Comparison of ENCODE assay signal across 8 mouse cellular contexts in the genomic region with DNA sequence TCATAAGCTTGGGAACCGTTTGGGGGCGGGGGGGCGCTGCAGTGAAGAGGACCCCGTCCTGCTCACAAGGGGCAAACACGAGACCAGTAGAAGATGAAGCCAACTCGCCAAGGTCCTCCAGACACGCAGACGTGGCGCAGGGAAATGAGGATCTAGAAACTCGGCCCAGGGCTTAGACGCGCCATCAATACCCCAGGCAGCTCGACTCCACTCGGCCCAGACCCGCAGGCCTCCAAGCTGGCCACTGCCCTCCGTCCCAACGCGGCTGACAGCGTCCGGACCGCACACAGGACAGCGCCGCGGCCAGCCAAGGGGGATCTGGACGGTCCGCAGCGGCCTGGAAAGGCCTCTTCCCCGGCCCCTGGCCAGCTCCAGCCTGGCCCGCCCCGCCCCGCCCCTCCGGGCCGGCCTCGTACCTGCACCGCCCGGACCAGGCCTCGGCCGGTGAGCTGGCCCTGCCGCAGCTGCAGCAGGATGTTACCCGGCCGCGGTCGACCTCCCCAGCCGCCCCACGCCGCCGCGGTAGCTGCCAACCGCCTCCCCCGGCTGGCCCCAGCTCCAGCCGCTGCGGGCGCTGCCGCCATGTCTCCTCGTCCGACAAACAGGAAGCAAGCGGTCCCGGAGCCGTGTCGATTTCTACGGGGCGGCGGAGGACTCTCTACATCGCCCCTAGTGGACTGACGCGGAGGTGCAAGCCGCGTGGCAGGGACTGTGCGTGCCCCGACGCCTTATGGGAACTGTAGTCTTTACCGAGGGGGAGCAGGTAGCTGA. TPM values are rescaled to one million over a fixed set of nuclear protein-coding genes. Genes with fewer than 3 reads are reported as not detected.
DNase-seq lines count a peak whose midpoint lies in the region; ATAC-seq lines count a peak whose summit lies in the region.

Trpc4ap (minus strand) TSS at position 662 of the 771 bp plus-strand sequence.

- H3K4me2 ChIP-seq in heart, embryonic 13.5 days: peak within 1 kb of the TSS; percentile 86
- peak within 1 kb of the TSS; percentile 88 for H3K4me2 ChIP-seq in liver, embryonic 12.5 days
- peak within 1 kb of the TSS; percentile 52 for H3K4me2 ChIP-seq in stomach, embryonic 15.5 days

- WGBS in heart, embryonic 13.5 days: under 1% methylated on average over 62 of the region's 72 CpGs
- under 1% methylated on average over 72 of the region's 72 CpGs for WGBS in liver, embryonic 12.5 days (ENCODE audit: insufficient replicate concordance)
- WGBS in stomach, embryonic 15.5 days: under 1% methylated on average over 69 of the region's 72 CpGs

- peak within 1 kb of the TSS; percentile 91 for H3K9ac ChIP-seq in heart, embryonic 13.5 days
- H3K9ac ChIP-seq in liver, embryonic 12.5 days: peak within 1 kb of the TSS; percentile 91
- H3K9ac ChIP-seq in stomach, embryonic 15.5 days: peak within 1 kb of the TSS; percentile 87

- peak within 1 kb of the TSS; percentile 88 for H3K27ac ChIP-seq in heart, embryonic 13.5 days (replicated peaks)
- peak within 1 kb of the TSS; percentile 84 for H3K27ac ChIP-seq in liver, embryonic 12.5 days
- H3K27ac ChIP-seq in stomach, embryonic 15.5 days: peak within 1 kb of the TSS; percentile 88

- no peaks in the 10 kb centered on the region for H3K27me3 ChIP-seq in heart, embryonic 13.5 days (replicated peaks)
- H3K27me3 ChIP-seq in liver, embryonic 12.5 days (replicated peaks): no peaks in the 10 kb centered on the region
- no peaks in the 10 kb centered on the region for H3K27me3 ChIP-seq in stomach, embryonic 15.5 days (replicated peaks)

- H3K9me3 ChIP-seq in heart, embryonic 13.5 days: no peaks in the 10 kb centered on the region
- H3K9me3 ChIP-seq in liver, embryonic 12.5 days (replicated peaks): no peaks in the 10 kb centered on the region
- H3K9me3 ChIP-seq in stomach, embryonic 15.5 days: no peaks in the 10 kb centered on the region

- H3K4me3 ChIP-seq in heart, embryonic 13.5 days: peak within 1 kb of the TSS; percentile 94
- peak within 1 kb of the TSS; percentile 83 for H3K4me3 ChIP-seq in liver, embryonic 12.5 days
- H3K4me3 ChIP-seq in stomach, embryonic 15.5 days (replicated peaks): peak within 1 kb of the TSS; percentile 96

- ATAC-seq in erythroid progenitor cell, adult 5-6 weeks (replicated peaks; ENCODE audit: low FRiP score, poor library complexity, severe bottlenecking): peak; percentile 96
- peak; percentile 96 for ATAC-seq in heart, embryonic 13.5 days (ENCODE audit: extremely low read depth, insufficient number of reproducible peaks, low FRiP score, low TSS enrichment)
- ATAC-seq in liver, embryonic 12.5 days: peak; percentile 95
- peak; percentile 98 for ATAC-seq in stomach, embryonic 15.5 days (ENCODE audit: insufficient read depth, low FRiP score, low read depth)

- H3K4me1 ChIP-seq in heart, embryonic 13.5 days: peaks cover 20% of the 10 kb centered on the region
- H3K4me1 ChIP-seq in liver, embryonic 12.5 days: peaks cover 18% of the 10 kb centered on the region
- H3K4me1 ChIP-seq in stomach, embryonic 15.5 days: peaks cover 15% of the 10 kb centered on the region

- peaks cover 10% of the 10 kb centered on the region; the same call in 1 of the 2 replicates for H3K36me3 ChIP-seq in heart, embryonic 13.5 days
- peaks cover 12% of the 10 kb centered on the region for H3K36me3 ChIP-seq in liver, embryonic 12.5 days
- no peaks in the 10 kb centered on the region for H3K36me3 ChIP-seq in stomach, embryonic 15.5 days

- peak; percentile 95 for DNase-seq in CD4-positive helper T cell, adult 2 months (ENCODE audit: low read depth, low spot score)
- DNase-seq in brain, embryonic 18.5 days (ENCODE audit: low read depth, low spot score): peak; percentile 86
- DNase-seq in kidney, postnatal 10 days: peak; percentile 98
- peak; percentile 92 to 95 for DNase-seq in natural killer cell, adult 2 months (ENCODE audit: low spot score in 2 of 2)

RNA-seq across cellular contexts. Expression of gene Trpc4ap, which starts in this region (rescaled TPM):
- 35.6 and 35.7 TPM in 2 replicates for total RNA-seq in erythroid progenitor cell, adult 5-6 weeks (2015; ENCODE audit: low replicate concordance)
- 19.7 and 49.9 TPM in 2 replicates for total RNA-seq in erythroid progenitor cell, adult 5-6 weeks (2017; ENCODE audit: low replicate concordance)
- 87.0 and 93.9 TPM in 2 replicates for polyA plus RNA-seq in heart, embryonic 13.5 days (2015; fragmentation: Nextera tagmentation; extraction: Ambion mirVana)
- polyA plus RNA-seq in liver, embryonic 12.5 days (2016; fragmentation: Nextera tagmentation; extraction: Ambion mirVana): 78.5 and 80.9 TPM in 2 replicates
- polyA plus RNA-seq in stomach, embryonic 15.5 days (2015; fragmentation: Nextera tagmentation; extraction: Ambion mirVana): 115 and 126 TPM in 2 replicates

Comparison
In these comparisons a context has a peak if more than half of its experiments do, and no peak if none do; other contexts are left out.
1. Peak in every context shown above with its lines: DNase-seq, ATAC-seq, H3K4me3 ChIP-seq and H3K27ac ChIP-seq.